Mouse (Mus musculus): ENCODE measurements at regions not wholly inside any gene's neighbourhood (a gene's known extent, or its start where the extent isn't known, plus 50 kb on each side); places are given as distances from the start of the nearest gene placed in this dataset.

DNA sequence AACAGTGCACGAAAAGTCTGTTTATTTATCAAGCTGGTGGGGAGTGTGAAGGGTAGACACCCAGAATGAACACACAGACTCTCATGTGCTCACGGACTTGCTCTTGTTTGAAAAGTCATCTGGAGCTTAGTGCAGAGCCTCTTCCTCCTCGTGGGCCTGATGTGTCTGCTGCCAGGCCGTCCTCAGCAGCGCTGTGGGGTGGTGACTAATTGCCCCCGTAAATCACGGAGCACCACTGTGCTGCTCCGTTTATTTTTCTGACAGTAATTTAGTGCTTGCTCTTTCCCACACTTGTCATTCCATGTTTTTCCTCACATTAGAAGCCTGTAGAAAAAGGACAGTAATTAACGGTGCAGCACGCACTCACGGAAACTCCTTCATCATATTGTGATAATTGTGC, 51.2 kb upstream of the Gm17304 start:
- no peak overlapping the region for H3K4me3 ChIP-seq
- H3K36me3 ChIP-seq: no peaks in the 10 kb centered on the region
- ATAC-seq: no peak
- H3K4me1 ChIP-seq: peaks cover 5% of the 10 kb centered on the region; the same call in 1 of the 2 replicates
- peaks cover 68% of the 10 kb centered on the region for H3K27me3 ChIP-seq (replicated peaks)
- no peaks in the 10 kb centered on the region for H3K9me3 ChIP-seq (replicated peaks)
- WGBS (ENCODE audit: insufficient replicate concordance): 50% methylated on average over 11 of the region's 11 CpGs
- no peak overlapping the region for H3K9ac ChIP-seq
- H3K27ac ChIP-seq: no peak overlapping the region
- no peak overlapping the region for H3K4me2 ChIP-seq

DNA sequence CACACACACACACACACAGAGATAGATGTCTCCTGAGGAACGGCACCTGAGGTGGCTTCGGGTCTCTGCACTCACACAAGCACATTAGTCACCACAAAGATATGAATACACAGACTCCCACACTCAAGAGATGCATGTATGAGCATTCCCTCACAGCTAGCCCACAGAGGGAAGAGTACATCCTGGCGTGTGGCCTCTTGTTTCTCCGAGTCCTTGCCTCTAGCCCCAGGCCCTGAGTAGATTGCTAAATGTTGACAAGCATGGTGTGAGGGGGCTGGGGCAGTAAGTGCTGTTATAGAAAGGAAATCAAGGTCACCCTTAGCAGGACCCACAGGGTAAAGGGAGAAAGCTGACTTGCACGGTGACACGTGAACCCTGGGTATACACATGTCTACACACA, 69.6 kb upstream of the Gm17304 start:
- Histone ChIP-seq H3K9ac (no peak overlapping the region), H3K9me3 (replicated peaks) (no peaks in the 10 kb centered on the region), H3K36me3 (no peaks in the 10 kb centered on the region), H3K4me3 (no peak overlapping the region), H3K4me2 (no peak overlapping the region), H3K27me3 (replicated peaks) (0 out of 2 replicates have a peak, but pooled peaks cover 4% of the 10 kb centered on the region), H3K27ac (no peak overlapping the region), H3K4me1 (no peaks in the 10 kb centered on the region)
- 81% methylated on average over 6 of the region's 6 CpGs for WGBS (ENCODE audit: insufficient replicate concordance)
- no peak for ATAC-seq

DNA sequence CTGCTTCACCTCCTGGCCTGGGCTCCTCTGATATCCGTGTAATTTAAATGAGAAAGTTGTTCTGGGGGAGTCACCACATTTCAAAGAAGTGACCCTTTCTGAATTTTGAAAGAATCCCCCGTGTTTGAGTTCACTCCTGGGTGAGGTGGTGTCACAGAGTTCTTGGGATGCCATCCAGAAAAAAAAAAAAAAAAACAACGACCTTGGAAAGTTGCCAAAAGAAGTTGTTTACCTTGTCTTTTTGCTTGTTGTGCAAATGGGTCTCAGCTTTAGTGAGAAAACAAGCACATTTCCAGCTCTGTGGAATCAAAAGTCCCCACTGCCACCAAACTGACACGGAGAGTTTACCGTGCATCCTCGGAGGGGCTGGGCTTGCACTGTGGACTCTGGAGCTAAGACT, 71.7 kb upstream of the Gm17304 start:
- WGBS (ENCODE audit: insufficient replicate concordance): 35% methylated on average over 6 of the region's 6 CpGs
- H3K9me3 ChIP-seq (replicated peaks): no peaks in the 10 kb centered on the region
- no peaks in the 10 kb centered on the region for H3K36me3 ChIP-seq
- no peak overlapping the region for H3K4me2 ChIP-seq
- H3K4me3 ChIP-seq: no peak overlapping the region
- no peak for ATAC-seq
- H3K9ac ChIP-seq: no peak overlapping the region
- H3K27me3 ChIP-seq (replicated peaks): no peaks in the 10 kb centered on the region
- no peaks in the 10 kb centered on the region for H3K4me1 ChIP-seq
- no peak overlapping the region for H3K27ac ChIP-seq

DNA sequence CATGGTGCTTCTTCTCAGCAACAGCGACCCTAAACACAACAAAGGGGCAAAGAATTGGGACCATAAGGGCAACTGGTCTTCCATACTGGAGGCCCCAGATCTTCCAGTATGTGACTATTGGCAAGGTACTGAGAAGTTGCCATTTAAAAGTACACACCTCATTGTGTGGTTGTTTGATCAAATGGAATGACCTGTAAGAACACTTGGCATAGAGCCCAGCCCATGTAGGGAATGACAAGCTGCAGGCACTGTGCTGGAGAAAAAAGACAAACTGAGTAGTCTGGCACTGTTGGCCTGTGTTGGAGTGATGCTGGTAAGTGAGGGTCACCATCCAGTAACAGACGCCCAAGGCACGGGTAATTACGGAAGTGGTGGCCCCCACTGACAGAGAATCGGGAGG, 72.8 kb upstream of the Gm17304 start:
- Histone ChIP-seq H3K4me2 (no peak overlapping the region), H3K36me3 (no peaks in the 10 kb centered on the region), H3K4me1 (no peaks in the 10 kb centered on the region), H3K4me3 (no peak overlapping the region), H3K27ac (no peak overlapping the region), H3K27me3 (replicated peaks) (no peaks in the 10 kb centered on the region), H3K9me3 (replicated peaks) (no peaks in the 10 kb centered on the region), H3K9ac (no peak overlapping the region)
- no peak for ATAC-seq
- WGBS (ENCODE audit: insufficient replicate concordance): 64% methylated on average over 5 of the region's 5 CpGs

DNA sequence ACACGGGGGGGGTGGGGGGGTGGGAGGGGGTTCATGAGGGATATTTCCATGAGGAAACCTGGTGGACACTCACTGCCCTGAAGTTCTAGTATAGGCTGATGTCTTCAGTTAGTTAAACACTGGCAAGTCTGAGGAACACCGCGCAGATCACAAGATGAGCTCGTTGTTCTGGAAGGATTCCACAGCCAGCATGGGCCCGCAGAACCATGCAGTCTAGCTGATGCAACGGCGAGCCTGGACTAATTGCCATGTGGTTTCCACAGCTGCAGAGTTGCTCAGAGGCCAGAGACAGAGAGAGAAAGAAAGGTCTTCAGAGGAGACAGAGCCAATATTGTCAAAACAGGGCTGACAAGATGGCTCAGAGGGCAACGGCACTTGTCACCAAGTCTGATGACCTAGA, 70.8 kb upstream of the Barhl2 start:
- no peaks in the 10 kb centered on the region for H3K9me3 ChIP-seq (replicated peaks)
- no peak overlapping the region for H3K4me2 ChIP-seq
- ATAC-seq: no peak
- no peaks in the 10 kb centered on the region for H3K4me1 ChIP-seq
- no peaks in the 10 kb centered on the region for H3K36me3 ChIP-seq
- H3K27ac ChIP-seq: no peak overlapping the region
- 78% methylated on average over 8 of the region's 8 CpGs for WGBS (ENCODE audit: insufficient replicate concordance)
- no peaks in the 10 kb centered on the region for H3K27me3 ChIP-seq (replicated peaks)
- no peak overlapping the region for H3K4me3 ChIP-seq
- H3K9ac ChIP-seq: no peak overlapping the region

DNA sequence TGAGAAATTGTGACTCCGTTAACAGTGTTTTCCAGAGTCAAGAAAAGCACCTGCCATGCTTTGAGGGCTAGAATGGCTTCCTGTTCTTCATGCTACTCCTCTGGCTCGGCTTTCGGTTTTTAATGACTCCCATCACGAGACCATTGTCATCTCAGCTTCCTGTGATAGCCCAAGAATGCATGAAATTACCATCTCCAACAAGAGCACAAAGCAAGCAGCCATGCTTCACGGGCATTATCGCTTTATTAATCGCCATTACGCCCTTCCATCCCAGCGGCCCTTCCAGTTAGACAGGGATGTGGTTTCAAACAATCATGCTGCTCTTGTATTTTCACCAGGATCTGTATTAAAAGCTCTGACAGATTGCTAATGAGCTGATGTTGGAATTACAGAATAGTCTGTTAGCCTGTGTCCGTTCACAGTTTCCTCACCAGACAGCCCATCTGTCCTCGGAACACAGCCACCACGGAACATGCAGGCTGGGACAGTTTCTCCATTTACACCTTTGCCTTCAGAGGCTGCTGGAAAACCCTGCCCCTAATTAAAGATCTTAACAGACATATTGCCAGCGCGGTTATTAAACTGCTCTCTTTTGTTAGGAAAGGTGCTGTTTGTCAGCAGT, 69.5 kb upstream of the Barhl2 start:
- Histone ChIP-seq H3K4me2 (no peak overlapping the region), H3K4me3 (no peak overlapping the region), H3K9ac (no peak overlapping the region), H3K4me1 (no peaks in the 10 kb centered on the region), H3K27ac (no peak overlapping the region), H3K36me3 (no peaks in the 10 kb centered on the region), H3K9me3 (replicated peaks) (no peaks in the 10 kb centered on the region), H3K27me3 (replicated peaks) (no peaks in the 10 kb centered on the region)
- ATAC-seq: no peak
- 71% methylated on average over 14 of the region's 14 CpGs for WGBS (ENCODE audit: insufficient replicate concordance)

DNA sequence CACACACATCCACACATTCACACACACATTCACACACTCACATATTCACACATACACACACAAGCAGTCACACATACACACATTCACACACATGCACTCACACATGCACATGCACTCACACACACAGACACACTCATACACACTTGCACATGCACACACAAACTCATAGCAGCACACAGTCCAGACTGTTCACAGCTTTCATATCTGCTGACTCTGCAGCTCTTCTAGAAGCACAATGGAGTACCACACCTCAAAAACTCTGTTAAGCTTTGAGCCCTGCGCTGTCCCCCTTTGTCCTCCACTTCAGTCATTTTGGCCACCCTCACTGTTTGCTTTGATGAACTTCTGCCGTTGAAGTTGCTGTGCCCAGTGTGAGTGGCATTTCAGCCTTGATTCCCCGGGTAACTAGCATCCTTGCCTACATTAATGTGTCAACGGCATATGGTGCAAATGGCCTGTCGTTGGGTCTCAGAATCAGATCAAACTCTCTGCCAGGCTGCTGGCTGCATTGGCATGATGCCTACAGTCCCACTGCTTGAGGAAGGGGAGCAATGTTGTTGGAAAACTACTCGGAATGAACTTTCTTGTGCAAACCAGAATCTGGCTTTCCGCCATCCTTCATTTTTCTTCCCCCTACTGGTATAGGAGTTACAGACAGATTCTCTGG, 54.6 kb upstream of the Barhl2 start:
- Histone ChIP-seq H3K27me3 (replicated peaks) (0 out of 2 replicates have a peak, but pooled peaks cover 4% of the 10 kb centered on the region), H3K9ac (no peak overlapping the region), H3K27ac (no peak overlapping the region), H3K36me3 (no peaks in the 10 kb centered on the region), H3K9me3 (replicated peaks) (no peaks in the 10 kb centered on the region), H3K4me3 (no peak overlapping the region), H3K4me2 (no peak overlapping the region), H3K4me1 (no peaks in the 10 kb centered on the region)
- 67% methylated on average over 7 of the region's 7 CpGs for WGBS (ENCODE audit: insufficient replicate concordance)
- no peak for ATAC-seq

DNA sequence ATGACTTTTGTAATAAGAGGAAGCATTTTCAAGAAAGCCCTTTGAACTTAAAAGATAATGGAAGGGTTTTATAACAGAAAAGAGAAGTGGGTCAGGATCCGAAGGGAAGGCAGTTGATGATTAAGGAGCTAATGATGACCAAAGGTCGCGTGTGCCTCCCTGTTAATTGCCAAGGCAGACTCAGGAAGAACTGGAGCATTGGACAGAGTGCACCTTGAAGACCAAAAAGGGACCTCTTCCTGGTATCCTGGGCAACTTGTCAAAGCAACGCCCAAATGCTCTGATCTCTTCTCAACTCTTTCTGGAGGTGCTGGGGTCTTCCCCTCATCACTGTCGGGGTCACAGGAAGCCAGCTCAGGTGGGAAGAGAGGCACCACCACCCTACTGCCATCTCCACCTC, 49.9 kb upstream of the Barhl2 start:
- H3K4me3 ChIP-seq: no peak overlapping the region
- no peak overlapping the region for H3K27ac ChIP-seq
- WGBS (ENCODE audit: insufficient replicate concordance): 41% methylated on average over 5 of the region's 5 CpGs
- H3K27me3 ChIP-seq (replicated peaks): 0 out of 2 replicates have a peak, but pooled peaks cover 4% of the 10 kb centered on the region
- H3K9ac ChIP-seq: no peak overlapping the region
- H3K9me3 ChIP-seq (replicated peaks): no peaks in the 10 kb centered on the region
- no peaks in the 10 kb centered on the region for H3K4me1 ChIP-seq
- no peak overlapping the region for H3K4me2 ChIP-seq
- ATAC-seq: no peak
- H3K36me3 ChIP-seq: no peaks in the 10 kb centered on the region

All from liver, embryonic 12.5 days (tissue).